Mouse (Mus musculus): ENCODE results near the gene Ahnak2. TPM values are rescaled to one million over a fixed set of nuclear protein-coding genes. Genes with fewer than 3 reads are reported as not detected.

Gene Ahnak2
- total and polyA plus RNA-seq, 3 experiments = 2.6 to 11.4 TPM; not detected in 1

- Histone ChIP-seq H3K9ac (ENCODE audit: control insufficient read depth, low read depth, low read length, poor library complexity, severe bottlenecking) (no peak overlapping the region), H3K4me1 (ENCODE audit: control insufficient read depth in 1 of 2, insufficient read depth in 2 of 2, low read length in 2 of 2) (peaks cover 6 to 14% of the 10 kb centered on the region in 2 experiments; a peak in 3 of 4 replicates), H3K9me3 (replicated peaks; ENCODE audit: insufficient read depth, low read length) (no peaks in the 10 kb centered on the region), H3K27me3 (ENCODE audit: control insufficient read depth in 1 of 2, insufficient read depth in 2 of 2, low read length in 2 of 2) (peaks cover 6 to 12% of the 10 kb centered on the region in 2 experiments), H3K4me3 (ENCODE audit: control insufficient read depth in 1 of 2, insufficient read depth in 1 of 2, low read depth in 2 of 2, low read length in 2 of 2) (no peak overlapping the region), H3K79me2 (ENCODE audit: control insufficient read depth, insufficient read depth, low read length, poor library complexity) (no peaks in the 10 kb centered on the region; the same call in 1 of the 2 replicates), H3K36me3 (ENCODE audit: control insufficient read depth in 1 of 2, insufficient read depth in 2 of 2, low read length in 2 of 2) (peaks cover 0 to 10% of the 10 kb centered on the region in 2 experiments; a peak in 2 of 4 replicates), H3K27ac (ENCODE audit: control insufficient read depth, low read depth, low read length) (no peak overlapping the region)
- DNase-seq (ENCODE audit: low read depth, low spot score) = peak; percentile 96
- TF ChIP-seq NELFE (IDR thresholded peaks at IDR 0.05; ENCODE audit: low read depth, low read length) (0 out of 2 replicates have a peak, but pooled peaks have one; percentile 24), HCFC1 (IDR thresholded peaks at IDR 0.05; ENCODE audit: low read depth, low read length) (peak; percentile 46; the same call in 1 of the 2 replicates), ZNF384 (IDR thresholded peaks at IDR 0.05; ENCODE audit: low read depth, low read length) (peak; percentile 99), GATA1 (IDR thresholded peaks at IDR 0.05; ENCODE audit: low read depth, low read length) (no peak), JUND (IDR thresholded peaks at IDR 0.05; ENCODE audit: low read depth, low read length) (peak; percentile 63; the same call in 1 of the 2 replicates), TBP (IDR thresholded peaks at IDR 0.05; ENCODE audit: low read depth, low read length) (no peak), POLR2A (IDR thresholded peaks at IDR 0.05; ENCODE audit: control insufficient read depth in 1 of 2, insufficient read depth in 1 of 2, low read depth in 1 of 2, low read length in 2 of 2, poor library complexity in 1 of 2) (0 out of 4 replicates have a peak, but pooled peaks of 1 of the 2 experiments have one; percentile 5), SMC3 (IDR thresholded peaks at IDR 0.05; ENCODE audit: low read depth, low read length) (peak; percentile 99), MYC (IDR thresholded peaks at IDR 0.05; ENCODE audit: low read depth, low read length) (peak; percentile 76; the same call in 1 of the 2 replicates), ZMIZ1 (IDR thresholded peaks at IDR 0.05; ENCODE audit: low read depth, low read length) (peak; percentile 42; the same call in 1 of the 2 replicates), POLR2AphosphoS2 (IDR thresholded peaks at IDR 0.05; ENCODE audit: low read length) (peak; percentile 64), SIN3A (IDR thresholded peaks at IDR 0.05; ENCODE audit: low read length) (peak; percentile 77), E2F4 (IDR thresholded peaks at IDR 0.05; ENCODE audit: borderline replicate concordance, low read depth, low read length) (no peak), MAFK (IDR thresholded peaks at IDR 0.05; ENCODE audit: borderline replicate concordance, low read depth, low read length) (no peak), USF1 (IDR thresholded peaks at IDR 0.05; ENCODE audit: low read depth, low read length) (no peak), RCOR1 (IDR thresholded peaks at IDR 0.05; ENCODE audit: low read depth, low read length) (no peak), MXI1 (IDR thresholded peaks at IDR 0.05; ENCODE audit: low read depth, low read length) (no peak), TCF12 (IDR thresholded peaks at IDR 0.05; ENCODE audit: low read depth, low read length) (no peak), CTCF (IDR thresholded peaks at IDR 0.05 in 2 of 3, conservative IDR thresholded peaks at IDR 0.05 in 1 of 3; ENCODE audit: control insufficient read depth in 1 of 3, insufficient read depth in 1 of 3, low read depth in 2 of 3, low read length in 3 of 3, poor library complexity in 1 of 3, severe bottlenecking in 1 of 3) (peak in 2 of 3 experiments; percentile 99 to 100; a peak in 4 of 6 replicates), CHD1 (IDR thresholded peaks at IDR 0.05; ENCODE audit: low read depth, low read length) (no peak), BHLHE40 (IDR thresholded peaks at IDR 0.05; ENCODE audit: borderline replicate concordance, low read depth, low read length) (no peak), KAT2A (conservative IDR thresholded peaks at IDR 0.05; ENCODE audit: low read depth, low read length) (no peak), CHD2 (IDR thresholded peaks at IDR 0.05; ENCODE audit: low read length) (no peak; the same call in none of the 2 replicates), MEF2A (IDR thresholded peaks at IDR 0.05; ENCODE audit: extremely low read depth, insufficient replicate concordance, low read depth, low read length, poor library complexity, severe bottlenecking) (no peak), RAD21 (IDR thresholded peaks at IDR 0.05; ENCODE audit: low read depth, low read length) (peak; percentile 100), GABPA (IDR thresholded peaks at IDR 0.05; ENCODE audit: low read depth, low read length) (0 out of 2 replicates have a peak, but pooled peaks have one; percentile 21), TAL1 (IDR thresholded peaks at IDR 0.05; ENCODE audit: low read length) (no peak), ELF1 (IDR thresholded peaks at IDR 0.05; ENCODE audit: low read depth, low read length) (0 out of 2 replicates have a peak, but pooled peaks have one; percentile 27), ETS1 (IDR thresholded peaks at IDR 0.05; ENCODE audit: low read depth, low read length) (0 out of 2 replicates have a peak, but pooled peaks have one; percentile 14), POLR2AphosphoS5 (IDR thresholded peaks at IDR 0.05; ENCODE audit: borderline replicate concordance, low read depth, low read length) (no peak), UBTF (IDR thresholded peaks at IDR 0.05; ENCODE audit: borderline replicate concordance, insufficient read depth, low read depth, low read length) (no peak), EP300 (IDR thresholded peaks at IDR 0.05; ENCODE audit: low read depth in 1 of 2, low read length in 2 of 2) (no peak), MYB (IDR thresholded peaks at IDR 0.05; ENCODE audit: low read depth, low read length) (no peak), MAX (IDR thresholded peaks at IDR 0.05; ENCODE audit: low read length) (no peak), MAZ (IDR thresholded peaks at IDR 0.05; ENCODE audit: low read depth, low read length) (no peak), ZKSCAN1 (IDR thresholded peaks at IDR 0.05; ENCODE audit: low read depth, low read length) (peak; percentile 86; the same call in 1 of the 2 replicates)
Measured at GRCm38 (mm10) chr12:112746808-112747605, 55.5 kb downstream of the Ahnak2 start.

All from MEL (cell line).